Mouse (Mus musculus): ENCODE data around the gene Psg21.
"Not testable (repeated sequence)": the region's sequence is repeated elsewhere in the genome, so short reads cannot be mapped to it uniquely, and the experiment has no call there.

Psg21 gene

DNA sequence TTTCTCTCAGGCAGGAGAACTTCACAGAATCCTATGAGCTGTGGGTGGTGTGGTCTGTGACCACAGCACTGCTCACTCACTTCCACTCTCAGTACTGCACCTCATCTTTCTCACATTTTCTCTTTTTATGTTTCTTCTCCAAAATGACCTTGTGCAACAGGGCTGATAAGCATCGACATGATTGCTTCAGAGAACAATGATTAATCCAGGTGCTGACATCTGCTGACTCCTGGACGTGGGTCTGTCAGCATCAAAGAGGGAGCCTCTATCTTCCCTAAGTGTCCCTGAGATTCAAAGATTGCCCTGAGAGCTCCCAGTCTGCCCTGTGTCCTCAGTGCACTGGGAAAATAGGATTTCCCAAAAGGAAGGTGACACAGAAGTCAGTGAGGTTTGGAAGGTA, at the start of gene Psg21:
TSS of gene Psg21 (minus strand) at position 101 of the 400 bp plus-strand sequence.
- DNase-seq (ENCODE audit: low spot score in 2 of 2): not testable (repeated sequence)

- no peak for DNase-seq (ENCODE audit: low spot score in 2 of 2)
Observed at GRCm38 (mm10) chr7:18686085-18686484, 29.6 kb upstream of the Psg21 start, which contains the start of gene Psg20. Psg20 (minus strand) TSS chr7:18686185.

GRCm38 (mm10) chr7:18685586-18685985, 29.1 kb upstream of the Psg21 start:
- DNase-seq (ENCODE audit: low spot score in 2 of 2): no peak

- peak; percentile 1 to 37 for DNase-seq (ENCODE audit: low spot score in 2 of 2)
Observed at GRCm38 (mm10) chr7:18679772-18680171, 23.2 kb upstream of the Psg21 start.

DNA sequence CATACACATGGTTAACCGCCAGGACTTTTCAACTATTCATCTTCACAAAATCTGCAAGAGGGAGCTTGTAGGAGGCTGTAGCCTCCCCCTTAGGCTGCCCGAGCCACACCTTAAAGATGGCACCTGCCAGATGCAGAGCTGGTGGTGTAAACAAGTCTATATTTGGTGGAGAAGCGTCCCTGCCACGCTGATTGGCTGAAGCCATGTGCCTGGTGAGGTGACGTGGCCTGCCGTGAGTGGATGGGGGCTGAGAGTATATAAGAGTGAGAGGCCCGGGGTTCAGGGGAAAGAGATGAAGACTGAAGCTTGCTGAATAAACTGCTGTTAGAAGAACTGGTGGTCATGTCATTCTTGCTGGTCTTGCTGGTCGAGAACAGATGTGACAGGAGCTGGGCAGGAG, 29.6 kb downstream of the Psg21 start:
- not testable (repeated sequence) for DNase-seq (ENCODE audit: low spot score in 2 of 2)

DNA sequence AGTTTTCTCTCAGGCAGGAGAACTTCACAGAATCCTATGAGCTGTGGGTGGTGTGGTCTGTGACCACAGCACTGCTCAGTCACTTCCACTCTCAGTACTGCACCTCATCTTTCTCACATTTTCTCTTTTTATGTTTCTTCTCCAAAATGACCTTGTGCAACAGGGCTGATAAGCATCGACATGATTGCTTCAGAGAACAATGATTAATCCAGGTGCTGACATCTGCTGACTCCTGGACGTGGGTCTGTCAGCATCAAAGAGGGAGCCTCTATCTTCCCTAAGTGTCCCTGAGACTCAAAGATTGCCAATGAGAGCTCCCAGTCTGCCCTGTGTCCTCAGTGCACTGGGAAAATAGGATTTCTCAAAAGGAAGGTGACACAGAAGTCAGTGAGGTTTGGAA, 40.1 kb downstream of the Psg21 start, which contains the start of gene Psg23:
TSS of gene Psg23 (minus strand) at position 101 of the 400 bp plus-strand sequence.
- not testable (repeated sequence) for DNase-seq (ENCODE audit: low spot score in 2 of 2)

Measured in frontal cortex, postnatal 36 days (tissue).